Mouse (Mus musculus) spleen, adult 2 months (tissue): ENCODE results near the gene Acd.

Source experiments
- CTCF ChIP-seq: fragments of 200-500 bp; IDR thresholded peaks from 2 replicates; pipeline ENCODE4 v1.5.1; 2011; ENCODE audit warnings: mild to moderate bottlenecking, inconsistent platforms; ENCODE audit not compliant: insufficient read depth, insufficient read length, insufficient replicate concordance; ENCODE audit errors: extremely low read depth
- POLR2A ChIP-seq: fragments of 200-500 bp; IDR thresholded peaks from 2 replicates; pipeline ENCODE4 v1.6.1; 2011; ENCODE audit warnings: low read depth, low read length, inconsistent platforms

- TF ChIP-seq CTCF (no peak), POLR2A (no peak)
Measured at GRCm38 (mm10) chr8:105725726-105726125, 24.8 kb upstream of the Acd start.
